8 mouse cellular contexts compared by ENCODE assay signal in the genomic region with DNA sequence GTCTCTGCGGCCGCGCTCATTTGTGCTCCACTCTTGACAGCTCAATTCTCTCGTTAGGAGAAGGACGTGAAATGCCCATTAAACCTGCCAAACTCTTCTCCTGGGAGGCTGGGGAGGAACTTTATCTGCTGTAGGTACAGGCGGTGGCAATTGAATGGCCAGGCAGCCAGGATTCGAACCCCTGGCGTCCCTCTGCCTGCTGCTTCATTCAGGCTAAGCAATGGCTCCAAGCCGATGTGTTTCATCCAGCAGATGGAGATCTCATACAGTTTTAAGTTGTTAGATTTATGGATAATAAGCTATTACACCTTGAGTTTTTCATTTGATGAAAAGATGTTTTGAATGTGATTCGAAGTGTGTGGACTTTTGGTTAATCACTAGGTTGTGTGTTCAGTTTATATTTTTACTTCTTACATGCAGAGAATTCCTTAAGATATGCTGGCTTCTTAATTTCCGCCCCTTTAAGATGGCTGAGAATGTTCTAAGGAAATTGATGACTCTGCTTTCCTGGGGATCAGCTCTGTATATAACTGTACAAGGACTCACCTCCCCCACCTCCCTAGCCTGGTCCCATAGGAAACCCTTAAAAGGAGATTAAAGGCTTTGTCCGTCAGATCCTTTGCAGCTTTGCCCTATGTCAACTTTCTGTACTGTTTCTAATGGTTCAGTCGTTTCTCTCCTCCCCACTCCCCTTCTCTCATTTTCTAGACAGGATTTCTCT. TPM values are rescaled to one million over a fixed set of nuclear protein-coding genes. Genes with fewer than 3 reads are reported as not detected.
DNase-seq lines count a peak whose midpoint lies in the region; ATAC-seq and TF ChIP-seq lines count a peak whose summit lies in the region.

No protein-coding gene starts in this region.

- peak overlapping the region; percentile 62 for H3K4me3 ChIP-seq in heart, embryonic 15.5 days
- peak overlapping the region; percentile 90 for H3K4me3 ChIP-seq in E14TG2a.4 (replicated peaks; ENCODE audit: low read length)
- peak overlapping the region; percentile 59 for H3K4me3 ChIP-seq in embryonic facial prominence, embryonic 11.5 days (ENCODE audit: low read depth, low read length)
- peak overlapping the region; percentile 71 for H3K4me3 ChIP-seq in limb, embryonic 13.5 days
- H3K4me3 ChIP-seq in neural tube, embryonic 13.5 days, result peak overlapping the region; percentile 76

- H3K9ac ChIP-seq in heart, embryonic 15.5 days, result peak overlapping the region; percentile 60
- H3K9ac ChIP-seq in embryonic facial prominence, embryonic 11.5 days (replicated peaks; ENCODE audit: low read length), result peak overlapping the region; percentile 58
- peak overlapping the region; percentile 87 for H3K9ac ChIP-seq in limb, embryonic 13.5 days
- peak overlapping the region; percentile 86 for H3K9ac ChIP-seq in neural tube, embryonic 13.5 days

- H3K27ac ChIP-seq in heart, embryonic 15.5 days, result peak overlapping the region; percentile 80
- H3K27ac ChIP-seq in embryonic facial prominence, embryonic 11.5 days (replicated peaks; ENCODE audit: low read depth, low read length), result 0 out of 2 replicates have a peak overlapping the region, but pooled peaks have one; percentile 43
- H3K27ac ChIP-seq in limb, embryonic 13.5 days, result peak overlapping the region; percentile 79
- peak overlapping the region; percentile 91 for H3K27ac ChIP-seq in neural tube, embryonic 13.5 days (replicated peaks)

- 11% methylated on average over 13 of the region's 13 CpGs for WGBS in heart, embryonic 15.5 days
- 14% methylated on average over 13 of the region's 13 CpGs for WGBS in embryonic facial prominence, embryonic 11.5 days
- WGBS in limb, embryonic 13.5 days, result 10% methylated on average over 13 of the region's 13 CpGs
- 13% methylated on average over 13 of the region's 13 CpGs for WGBS in neural tube, embryonic 13.5 days

- H3K36me3 ChIP-seq in heart, embryonic 15.5 days, result no peaks in the 10 kb centered on the region
- no peaks in the 10 kb centered on the region for H3K36me3 ChIP-seq in E14TG2a.4 (ENCODE audit: insufficient read depth, low read length)
- no peaks in the 10 kb centered on the region for H3K36me3 ChIP-seq in embryonic facial prominence, embryonic 11.5 days (replicated peaks; ENCODE audit: control insufficient read depth, insufficient read depth, low read depth, low read length)
- no peaks in the 10 kb centered on the region for H3K36me3 ChIP-seq in limb, embryonic 13.5 days
- no peaks in the 10 kb centered on the region for H3K36me3 ChIP-seq in neural tube, embryonic 13.5 days

- H3K9me3 ChIP-seq in heart, embryonic 15.5 days (replicated peaks), result no peaks in the 10 kb centered on the region
- H3K9me3 ChIP-seq in E14TG2a.4 (ENCODE audit: low read length), result peaks cover 7% of the 10 kb centered on the region
- no peaks in the 10 kb centered on the region for H3K9me3 ChIP-seq in embryonic facial prominence, embryonic 11.5 days (replicated peaks; ENCODE audit: control insufficient read depth, low read length)
- H3K9me3 ChIP-seq in limb, embryonic 13.5 days, result no peaks in the 10 kb centered on the region
- no peaks in the 10 kb centered on the region for H3K9me3 ChIP-seq in neural tube, embryonic 13.5 days

- ATAC-seq in heart, embryonic 15.5 days (replicated peaks; ENCODE audit: insufficient number of reproducible peaks, insufficient read depth, low FRiP score, low read depth), result no peak
- ATAC-seq in embryonic facial prominence, embryonic 11.5 days (replicated peaks; ENCODE audit: insufficient number of reproducible peaks, low FRiP score, low TSS enrichment, low read depth), result no peak; the same call in 1 of the 2 replicates
- ATAC-seq in limb, embryonic 13.5 days (ENCODE audit: low FRiP score, low read depth), result peak; percentile 12; the same call in 1 of the 2 replicates
- peak; percentile 53 for ATAC-seq in neural tube, embryonic 13.5 days (ENCODE audit: low read depth)
- ATAC-seq in granulocyte monocyte progenitor cell, adult 5-6 weeks (replicated peaks; ENCODE audit: poor library complexity, severe bottlenecking), result no peak

- DNase-seq in heart, adult 11 months, result no peak
- peak; percentile 52 for DNase-seq in embryonic facial prominence, embryonic 11.5 days (ENCODE audit: low spot score)
- no peak for DNase-seq in urinary bladder, postnatal 10 days (ENCODE audit: low spot score)

- no peaks in the 10 kb centered on the region for H3K27me3 ChIP-seq in heart, embryonic 15.5 days
- H3K27me3 ChIP-seq in E14TG2a.4 (ENCODE audit: insufficient read depth, low read length), result no peaks in the 10 kb centered on the region
- H3K27me3 ChIP-seq in embryonic facial prominence, embryonic 11.5 days (ENCODE audit: control insufficient read depth, insufficient read depth, low read length), result no peaks in the 10 kb centered on the region
- no peaks in the 10 kb centered on the region for H3K27me3 ChIP-seq in limb, embryonic 13.5 days
- H3K27me3 ChIP-seq in neural tube, embryonic 13.5 days, result no peaks in the 10 kb centered on the region

- H3K4me2 ChIP-seq in heart, embryonic 15.5 days, result peak overlapping the region; percentile 68
- peak overlapping the region; percentile 60 for H3K4me2 ChIP-seq in embryonic facial prominence, embryonic 11.5 days (ENCODE audit: low read depth, low read length)
- peak overlapping the region; percentile 71 for H3K4me2 ChIP-seq in limb, embryonic 13.5 days (replicated peaks)
- H3K4me2 ChIP-seq in neural tube, embryonic 13.5 days, result peak overlapping the region; percentile 64

- TF ChIP-seq CTCF in E14TG2a.4 (conservative IDR thresholded peaks at IDR 0.05; ENCODE audit: low read length), result no peak

- peaks cover 11% of the 10 kb centered on the region for H3K4me1 ChIP-seq in heart, embryonic 15.5 days (replicated peaks)
- peaks cover 36% of the 10 kb centered on the region for H3K4me1 ChIP-seq in E14TG2a.4 (replicated peaks; ENCODE audit: low read depth, low read length)
- no peaks in the 10 kb centered on the region for H3K4me1 ChIP-seq in embryonic facial prominence, embryonic 11.5 days (ENCODE audit: control insufficient read depth, insufficient read depth, low read length)
- H3K4me1 ChIP-seq in limb, embryonic 13.5 days, result peaks cover 12% of the 10 kb centered on the region; the same call in 1 of the 2 replicates
- H3K4me1 ChIP-seq in neural tube, embryonic 13.5 days (replicated peaks), result peaks cover 15% of the 10 kb centered on the region

RNA-seq across cellular contexts. Expression of a gene that starts 0.7 kb away (rescaled TPM):
- 7.7 and 7.9 TPM in 2 replicates for polyA plus RNA-seq in heart, embryonic 15.5 days (2015; fragmentation: Nextera tagmentation; extraction: Ambion mirVana)
- polyA plus RNA-seq in embryonic facial prominence, embryonic 11.5 days (2014; fragmentation: Nextera tagmentation; extraction: Ambion mirVana), result 6.4 and 7.7 TPM in 2 replicates
- 9.8 and 10.1 TPM in 2 replicates for polyA plus RNA-seq in limb, embryonic 13.5 days (2015; fragmentation: Nextera tagmentation; extraction: Ambion mirVana)
- 8.8 and 11.6 TPM in 2 replicates for polyA plus RNA-seq in neural tube, embryonic 13.5 days (2015; fragmentation: Nextera tagmentation; extraction: Ambion mirVana)
- 2.7 and 6.0 TPM in 2 replicates for total RNA-seq in granulocyte monocyte progenitor cell, adult 5-6 weeks (2014; fragmentation: Nextera tagmentation)
- 5.0 and 7.5 TPM in 2 replicates for total RNA-seq in granulocyte monocyte progenitor cell, adult 5-6 weeks (2017)

RNA-seq across cellular contexts. Expression of a gene that starts 47.8 kb away (rescaled TPM):
- polyA plus RNA-seq in heart, embryonic 15.5 days (2015; fragmentation: Nextera tagmentation; extraction: Ambion mirVana), result 3.9 and 4.3 TPM in 2 replicates
- 6.0 and 7.1 TPM in 2 replicates for polyA plus RNA-seq in embryonic facial prominence, embryonic 11.5 days (2014; fragmentation: Nextera tagmentation; extraction: Ambion mirVana)
- 11.1 and 11.5 TPM in 2 replicates for polyA plus RNA-seq in limb, embryonic 13.5 days (2015; fragmentation: Nextera tagmentation; extraction: Ambion mirVana)
- polyA plus RNA-seq in neural tube, embryonic 13.5 days (2015; fragmentation: Nextera tagmentation; extraction: Ambion mirVana), result 3.2 and 5.9 TPM in 2 replicates
- 9.7 and 20.1 TPM in 2 replicates for total RNA-seq in granulocyte monocyte progenitor cell, adult 5-6 weeks (2014; fragmentation: Nextera tagmentation)
- total RNA-seq in granulocyte monocyte progenitor cell, adult 5-6 weeks (2017), result 2.7 and 4.2 TPM in 2 replicates

RNA-seq across cellular contexts. Expression of a gene that starts 55.9 kb away (rescaled TPM):
- 55.5 and 59.6 TPM in 2 replicates for polyA plus RNA-seq in heart, embryonic 15.5 days (2015; fragmentation: Nextera tagmentation; extraction: Ambion mirVana)
- polyA plus RNA-seq in embryonic facial prominence, embryonic 11.5 days (2014; fragmentation: Nextera tagmentation; extraction: Ambion mirVana), result 53.3 and 55.5 TPM in 2 replicates
- 131 and 132 TPM in 2 replicates for polyA plus RNA-seq in limb, embryonic 13.5 days (2015; fragmentation: Nextera tagmentation; extraction: Ambion mirVana)
- 140 and 154 TPM in 2 replicates for polyA plus RNA-seq in neural tube, embryonic 13.5 days (2015; fragmentation: Nextera tagmentation; extraction: Ambion mirVana)
- 171 and 173 TPM in 2 replicates for total RNA-seq in granulocyte monocyte progenitor cell, adult 5-6 weeks (2014; fragmentation: Nextera tagmentation)
- total RNA-seq in granulocyte monocyte progenitor cell, adult 5-6 weeks (2017), result 179 and 205 TPM in 2 replicates

Comparison
In these comparisons a context has a peak if more than half of its experiments do, and no peak if none do; other contexts are left out.
1. ATAC-seq: peak in limb, embryonic 13.5 days (single experiment) and neural tube, embryonic 13.5 days (single experiment); none in heart, embryonic 15.5 days (single experiment), embryonic facial prominence, embryonic 11.5 days (single experiment) and granulocyte monocyte progenitor cell, adult 5-6 weeks (single experiment).
2. Peak in every context shown above with its lines, with median percentiles within 50 percentile points of each other: H3K27ac ChIP-seq, H3K4me2 ChIP-seq, H3K4me3 ChIP-seq and H3K9ac ChIP-seq.